Mouse (Mus musculus): ENCODE measurements around the gene Eps15. TPM values are rescaled to one million over a fixed set of nuclear protein-coding genes. Genes with fewer than 3 reads are reported as not detected.
"Not testable (repeated sequence)": the region's sequence is repeated elsewhere in the genome, so short reads cannot be mapped to it uniquely, and the experiment has no call there.

Eps15 gene
- polyA plus RNA-seq, 1 experiment from 2014 or later, result 45.2 TPM

GRCm38 (mm10) chr4:109401176-109401689 lies 121.2 kb downstream of the Eps15 start:
- Histone ChIP-seq H3K4me3 (ENCODE audit: low read depth, low read length) (no peak overlapping the region), H3K9me3 (replicated peaks; ENCODE audit: control insufficient read depth, low read length) (no peaks in the 10 kb centered on the region), H3K9ac (ENCODE audit: low read length) (no peak overlapping the region), H3K4me1 (ENCODE audit: control insufficient read depth, insufficient read depth, low read length) (peaks cover 6% of the 10 kb centered on the region), H3K27ac (ENCODE audit: low read depth, low read length) (no peak overlapping the region), H3K4me2 (ENCODE audit: low read length) (no peak overlapping the region), H3K36me3 (ENCODE audit: control insufficient read depth, insufficient read depth, low read length) (no peaks in the 10 kb centered on the region), H3K27me3 (replicated peaks; ENCODE audit: control insufficient read depth, insufficient read depth, low read length) (no peaks in the 10 kb centered on the region)
- ATAC-seq (no peak), DNase-seq (ENCODE audit: low spot score) (no peak)
- WGBS, result 70% methylated on average over 5 of the region's 5 CpGs

GRCm38 (mm10) chr4:109404908-109405307 lies 124.8 kb downstream of the Eps15 start:
- H3K36me3 ChIP-seq (ENCODE audit: control insufficient read depth, insufficient read depth, low read length); H3K9ac ChIP-seq (ENCODE audit: low read length); H3K4me3 ChIP-seq (ENCODE audit: low read depth, low read length); H3K27me3 ChIP-seq (replicated peaks; ENCODE audit: control insufficient read depth, insufficient read depth, low read length); H3K4me2 ChIP-seq (ENCODE audit: low read length); ATAC-seq; DNase-seq (ENCODE audit: low spot score); H3K27ac ChIP-seq (ENCODE audit: low read depth, low read length); H3K9me3 ChIP-seq (replicated peaks; ENCODE audit: control insufficient read depth, low read length); H3K4me1 ChIP-seq (ENCODE audit: control insufficient read depth, insufficient read depth, low read length): not testable (repeated sequence)
- WGBS, result 94% methylated on average over 3 of the region's 3 CpGs

GRCm38 (mm10) chr4:109405415-109405814 lies 125.3 kb downstream of the Eps15 start:
- DNase-seq (ENCODE audit: low spot score) (peak; percentile 40), ATAC-seq (peak; percentile 54; the same call in 1 of the 2 replicates)
- Histone ChIP-seq H3K9ac (ENCODE audit: low read length) (no peak overlapping the region), H3K4me2 (ENCODE audit: low read length) (peak overlapping the region; percentile 89; the same call in 1 of the 2 replicates), H3K27me3 (replicated peaks; ENCODE audit: control insufficient read depth, insufficient read depth, low read length) (no peaks in the 10 kb centered on the region), H3K4me3 (ENCODE audit: low read depth, low read length) (no peak overlapping the region), H3K27ac (ENCODE audit: low read depth, low read length) (no peak overlapping the region), H3K36me3 (ENCODE audit: control insufficient read depth, insufficient read depth, low read length) (no peaks in the 10 kb centered on the region), H3K9me3 (replicated peaks; ENCODE audit: control insufficient read depth, low read length) (no peaks in the 10 kb centered on the region), H3K4me1 (ENCODE audit: control insufficient read depth, insufficient read depth, low read length) (peaks cover 7% of the 10 kb centered on the region)
- 53% methylated on average over 8 of the region's 8 CpGs for WGBS

GRCm38 (mm10) chr4:109406054-109406485 lies 126.0 kb downstream of the Eps15 start:
- Histone ChIP-seq H3K9ac (ENCODE audit: low read length) (peak overlapping the region; percentile 77), H3K36me3 (ENCODE audit: control insufficient read depth, insufficient read depth, low read length) (no peaks in the 10 kb centered on the region), H3K27me3 (replicated peaks; ENCODE audit: control insufficient read depth, insufficient read depth, low read length) (no peaks in the 10 kb centered on the region), H3K9me3 (replicated peaks; ENCODE audit: control insufficient read depth, low read length) (no peaks in the 10 kb centered on the region), H3K4me2 (ENCODE audit: low read length) (peak overlapping the region; percentile 89), H3K4me1 (ENCODE audit: control insufficient read depth, insufficient read depth, low read length) (peaks cover 7% of the 10 kb centered on the region), H3K27ac (ENCODE audit: low read depth, low read length) (no peak overlapping the region), H3K4me3 (ENCODE audit: low read depth, low read length) (peak overlapping the region; percentile 56)
- DNase-seq (ENCODE audit: low spot score) (peak; percentile 83), ATAC-seq (peak; percentile 60)
- WGBS, result 6% methylated on average over 3 of the region's 3 CpGs

- peaks cover 7% of the 10 kb centered on the region for H3K4me1 ChIP-seq (ENCODE audit: control insufficient read depth, insufficient read depth, low read length)
- ATAC-seq, result peak; percentile 69
- H3K9me3 ChIP-seq (replicated peaks; ENCODE audit: control insufficient read depth, low read length), result no peaks in the 10 kb centered on the region
- DNase-seq (ENCODE audit: low spot score), result peak; percentile 42
- peak within 1 kb of the TSS; percentile 77 for H3K9ac ChIP-seq (ENCODE audit: low read length)
- H3K4me2 ChIP-seq (ENCODE audit: low read length), result peak within 1 kb of the TSS; percentile 89
- no peak within 1 kb of the TSS for H3K27ac ChIP-seq (ENCODE audit: low read depth, low read length)
- H3K36me3 ChIP-seq (ENCODE audit: control insufficient read depth, insufficient read depth, low read length), result no peaks in the 10 kb centered on the region
- H3K4me3 ChIP-seq (ENCODE audit: low read depth, low read length), result peak within 1 kb of the TSS; percentile 56
- no peaks in the 10 kb centered on the region for H3K27me3 ChIP-seq (replicated peaks; ENCODE audit: control insufficient read depth, insufficient read depth, low read length)
- under 1% methylated on average over 39 of the region's 56 CpGs for WGBS
Measured at GRCm38 (mm10) chr4:109406486-109407175, 126.6 kb downstream of the Eps15 start, which contains the start of gene Ttc39a. Ttc39a (plus strand) TSS chr4:109406623.

GRCm38 (mm10) chr4:109407176-109407520 lies 127.1 kb downstream of the Eps15 start:
- 2% methylated on average over 24 of the region's 24 CpGs for WGBS
- ATAC-seq, result peak; percentile 45
- no peaks in the 10 kb centered on the region for H3K36me3 ChIP-seq (ENCODE audit: control insufficient read depth, insufficient read depth, low read length)
- peaks cover 7% of the 10 kb centered on the region for H3K4me1 ChIP-seq (ENCODE audit: control insufficient read depth, insufficient read depth, low read length)
- H3K27me3 ChIP-seq (replicated peaks; ENCODE audit: control insufficient read depth, insufficient read depth, low read length), result no peaks in the 10 kb centered on the region
- DNase-seq (ENCODE audit: low spot score), result no peak
- H3K9ac ChIP-seq (ENCODE audit: low read length), result peak overlapping the region; percentile 77
- H3K4me2 ChIP-seq (ENCODE audit: low read length), result peak overlapping the region; percentile 89
- peak overlapping the region; percentile 56 for H3K4me3 ChIP-seq (ENCODE audit: low read depth, low read length)
- no peaks in the 10 kb centered on the region for H3K9me3 ChIP-seq (replicated peaks; ENCODE audit: control insufficient read depth, low read length)
- H3K27ac ChIP-seq (ENCODE audit: low read depth, low read length), result no peak overlapping the region

- Histone ChIP-seq H3K27me3 (replicated peaks; ENCODE audit: control insufficient read depth, insufficient read depth, low read length) (no peaks in the 10 kb centered on the region), H3K9ac (ENCODE audit: low read length) (no peak overlapping the region), H3K27ac (ENCODE audit: low read depth, low read length) (no peak overlapping the region), H3K4me2 (ENCODE audit: low read length) (peak overlapping the region; percentile 89; the same call in 1 of the 2 replicates), H3K4me3 (ENCODE audit: low read depth, low read length) (0 out of 2 replicates have a peak overlapping the region, but pooled peaks have one; percentile 56), H3K36me3 (ENCODE audit: control insufficient read depth, insufficient read depth, low read length) (no peaks in the 10 kb centered on the region), H3K4me1 (ENCODE audit: control insufficient read depth, insufficient read depth, low read length) (peaks cover 7% of the 10 kb centered on the region), H3K9me3 (replicated peaks; ENCODE audit: control insufficient read depth, low read length) (no peaks in the 10 kb centered on the region)
- ATAC-seq (no peak), DNase-seq (ENCODE audit: low spot score) (no peak)
- WGBS, result 78% methylated on average over 9 of the region's 9 CpGs
Measured at GRCm38 (mm10) chr4:109407701-109408485, 127.8 kb downstream of the Eps15 start.

GRCm38 (mm10) chr4:109410681-109411376 lies 130.8 kb downstream of the Eps15 start:
- no peaks in the 10 kb centered on the region for H3K27me3 ChIP-seq (replicated peaks; ENCODE audit: control insufficient read depth, insufficient read depth, low read length)
- 71% methylated on average over 9 of the region's 9 CpGs for WGBS
- no peaks in the 10 kb centered on the region for H3K36me3 ChIP-seq (ENCODE audit: control insufficient read depth, insufficient read depth, low read length)
- no peak overlapping the region for H3K27ac ChIP-seq (ENCODE audit: low read depth, low read length)
- no peaks in the 10 kb centered on the region for H3K9me3 ChIP-seq (replicated peaks; ENCODE audit: control insufficient read depth, low read length)
- no peak overlapping the region for H3K4me2 ChIP-seq (ENCODE audit: low read length)
- H3K9ac ChIP-seq (ENCODE audit: low read length), result no peak overlapping the region
- no peak for ATAC-seq
- DNase-seq (ENCODE audit: low spot score), result no peak
- H3K4me1 ChIP-seq (ENCODE audit: control insufficient read depth, insufficient read depth, low read length), result peaks cover 5% of the 10 kb centered on the region
- no peak overlapping the region for H3K4me3 ChIP-seq (ENCODE audit: low read depth, low read length)
